Mouse (Mus musculus) duodenum, adult 2 months (tissue): ENCODE measurements around the gene Fndc7. TPM values are rescaled to one million over a fixed set of nuclear protein-coding genes. Genes with fewer than 3 reads are reported as not detected.

Experiments used
- polyA plus RNA-seq: library from polyadenylated mRNA; depleted of rRNA; stranded (reverse); fragments of >200 nt; gene quantifications from 2 replicates; pipeline ENCODE4 v1.2.3, GENCODE M21; 2012; ENCODE audit warnings: low replicate concordance; rRNA removed

Gene Fndc7
- 0.05 and 0.08 TPM in 2 replicates for polyA plus RNA-seq

GRCm38 (mm10) chr3:108889908-108890307, at the start of gene Fndc7:
Fndc7 (minus strand) TSS chr3:108890008.

GRCm38 (mm10) chr3:108939573-108939972, 49.8 kb upstream of the Fndc7 start, which contains the start of gene Henmt1:
Henmt1 (plus strand) TSS chr3:108939873.

GRCm38 (mm10) chr3:108911548-108912413, 22.0 kb upstream of the Fndc7 start, which contains the start of gene Prpf38b:
Prpf38b (minus strand) TSS chr3:108911727.

GRCm38 (mm10) chr3:108840000-108840715, 49.6 kb downstream of the Fndc7 start, which contains the start of gene Stxbp3:
Stxbp3 (minus strand) TSS chr3:108840526.

Other genes starting within 250 kb of the Fndc7 start
- gene Clcc1, start 236.1 kb downstream of the Fndc7 start, polyA plus RNA-seq = 12.5 and 15.3 TPM in 2 replicates
- 8.5 and 12.4 TPM in 2 replicates for gene Gpsm2, start 167.7 kb downstream of the Fndc7 start, polyA plus RNA-seq
- gene Aknad1, start 150.3 kb downstream of the Fndc7 start, polyA plus RNA-seq = not detected in 2 replicates
- gene Stxbp3, start 49.5 kb downstream of the Fndc7 start, polyA plus RNA-seq = 0.99 and 1.8 TPM in 2 replicates
- gene Prpf38b, start 21.7 kb upstream of the Fndc7 start, polyA plus RNA-seq = 52.0 and 58.2 TPM in 2 replicates
- not detected in 2 replicates for gene Henmt1, start 49.9 kb upstream of the Fndc7 start, polyA plus RNA-seq
- gene Gm9857, start 50.4 kb upstream of the Fndc7 start, polyA plus RNA-seq = 0.46 TPM in 1 of 2 replicates, not detected in the other
- gene Fam102b, start 137.6 kb upstream of the Fndc7 start, polyA plus RNA-seq = 0.64 and 0.79 TPM in 2 replicates
- gene Slc25a54, start 190.5 kb upstream of the Fndc7 start, polyA plus RNA-seq = not detected in 2 replicates
- gene Slc25a24, start 233.1 kb upstream of the Fndc7 start, polyA plus RNA-seq = 19.0 and 37.0 TPM in 2 replicates